Mouse (Mus musculus): ENCODE results near the gene Mgrn1.

DNA sequence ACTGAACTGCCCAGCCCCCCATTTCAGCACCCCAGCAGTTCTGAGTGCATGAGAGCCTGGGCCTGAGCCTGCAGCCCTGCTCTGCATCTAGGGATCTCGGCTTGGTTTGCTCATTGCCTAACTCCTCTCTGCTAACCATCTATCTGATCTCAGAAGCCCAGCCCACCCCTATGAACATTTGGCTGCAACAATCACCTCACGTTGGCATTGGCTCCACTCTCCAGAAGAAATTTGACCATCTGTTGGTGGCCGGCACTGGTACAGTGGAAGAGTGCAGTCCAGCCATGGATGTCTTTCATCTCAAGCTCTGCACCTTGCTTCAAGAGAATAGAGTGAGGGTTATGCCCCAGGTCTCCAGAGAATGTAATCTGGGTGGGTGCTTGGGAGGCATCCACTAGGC lies 71.4 kb downstream of the Mgrn1 start:
- TF ChIP-seq POLR2A (IDR thresholded peaks at IDR 0.05; ENCODE audit: control insufficient read depth, extremely low read depth, insufficient read depth, low read length, poor library complexity), result no peak
- no peak for TF ChIP-seq CTCF (IDR thresholded peaks at IDR 0.05; ENCODE audit: borderline replicate concordance, control insufficient read depth, extremely low read depth, insufficient read depth, low read length, poor library complexity)
